Mouse (Mus musculus) 3T3-L1 (cell line): ENCODE measurements around the gene Atp8b2.

Experiments
- DNase-seq: peaks from one replicate; pipeline ENCODE4 v3.0.0-alpha.2; 2015; ENCODE audit warnings: low read depth, low spot score

Gene Atp8b2

GRCm38 (mm10) chr3:89963221-89963763, at the start of gene Atp8b2:
Gene Atp8b2 (minus strand): TSS chr3:89963508.
- peak; percentile 82 for DNase-seq

GRCm38 (mm10) chr3:90010291-90010690, 47.0 kb upstream of the Atp8b2 start:
- DNase-seq, result peak; percentile 49

- DNase-seq, result no peak
These were observed 40.9 kb upstream of the Atp8b2 start for GRCm38 (mm10) chr3:90004091-90004796.

- DNase-seq, result no peak
These were observed 36.5 kb upstream of the Atp8b2 start for GRCm38 (mm10) chr3:89999830-90000229.

GRCm38 (mm10) chr3:89999090-89999489, 35.8 kb upstream of the Atp8b2 start:
- no peak for DNase-seq

GRCm38 (mm10) chr3:89998612-89999054, 35.3 kb upstream of the Atp8b2 start, which contains the start of gene Hax1:
Gene Hax1 (minus strand): TSS chr3:89998780.
- peak; percentile 97 for DNase-seq

GRCm38 (mm10) chr3:89997791-89998495, 34.6 kb upstream of the Atp8b2 start:
- DNase-seq, result peak; percentile 76

GRCm38 (mm10) chr3:89994807-89995515, 31.7 kb upstream of the Atp8b2 start:
- no peak for DNase-seq

GRCm38 (mm10) chr3:89987822-89988221, 24.5 kb upstream of the Atp8b2 start:
- DNase-seq, result no peak

- no peak for DNase-seq
These were observed 23.9 kb upstream of the Atp8b2 start for GRCm38 (mm10) chr3:89987211-89987610.

- no peak for DNase-seq
These were observed 19.1 kb upstream of the Atp8b2 start for GRCm38 (mm10) chr3:89982426-89982825.

- DNase-seq, result no peak
These were observed 13.6 kb upstream of the Atp8b2 start for GRCm38 (mm10) chr3:89976859-89977258.

- DNase-seq, result no peak
These were observed 5.2 kb upstream of the Atp8b2 start for GRCm38 (mm10) chr3:89968509-89968908.

- peak; percentile 63 for DNase-seq
These were observed 3.6 kb upstream of the Atp8b2 start for GRCm38 (mm10) chr3:89966946-89967345.

- no peak for DNase-seq
These were observed 2.7 kb upstream of the Atp8b2 start for GRCm38 (mm10) chr3:89965972-89966371.

- DNase-seq, result no peak
These were observed 2.2 kb upstream of the Atp8b2 start for GRCm38 (mm10) chr3:89965557-89965956.

GRCm38 (mm10) chr3:89963926-89964739, 825 bp upstream of the Atp8b2 start:
- peak; percentile 94 for DNase-seq

GRCm38 (mm10) chr3:89962751-89963220, 522 bp downstream of the Atp8b2 start:
- no peak for DNase-seq

- peak; percentile 77 for DNase-seq
These were observed 1.1 kb downstream of the Atp8b2 start for GRCm38 (mm10) chr3:89962059-89962750.

GRCm38 (mm10) chr3:89961436-89961835, 1.9 kb downstream of the Atp8b2 start:
- DNase-seq, result peak; percentile 34
